Mouse (Mus musculus): ENCODE results near the gene Nars2. TPM values are rescaled to one million over a fixed set of nuclear protein-coding genes. Genes with fewer than 3 reads are reported as not detected.

The Nars2 gene
- 18.3 TPM for polyA plus RNA-seq (2014; fragmentation: Illumina TruSeq; extraction: RNeasy Lipid Tissue Mini Kit (QIAGEN cat#74804); ENCODE audit: low replicate concordance)

GRCm38 (mm10) chr7:96951281-96952051 is at the start of gene Nars2:
Gene Nars2 (plus strand): TSS chr7:96951505.

GRCm38 (mm10) chr7:97081242-97081958 is 130.1 kb downstream of the Nars2 start, which contains the start of gene Gab2:
Gene Gab2 (plus strand): TSS chr7:97081586.

Other genes starting within 250 kb of the Nars2 start
- gene Gab2, start 130.1 kb downstream of the Nars2 start, polyA plus RNA-seq (2014; fragmentation: Illumina TruSeq; extraction: RNeasy Lipid Tissue Mini Kit (QIAGEN cat#74804); ENCODE audit: low replicate concordance), result 5.7 TPM